Mouse (Mus musculus): Measurements from ENCODE around the gene Dok3. TPM values are rescaled to one million over a fixed set of nuclear protein-coding genes. Genes with fewer than 3 reads are reported as not detected.

The Dok3 gene
- polyA plus RNA-seq (2014; fragmentation: Illumina TruSeq; extraction: RNeasy Lipid Tissue Mini Kit (QIAGEN cat#74804); ENCODE audit: low read depth, low replicate concordance) = 2.6 TPM

DNA sequence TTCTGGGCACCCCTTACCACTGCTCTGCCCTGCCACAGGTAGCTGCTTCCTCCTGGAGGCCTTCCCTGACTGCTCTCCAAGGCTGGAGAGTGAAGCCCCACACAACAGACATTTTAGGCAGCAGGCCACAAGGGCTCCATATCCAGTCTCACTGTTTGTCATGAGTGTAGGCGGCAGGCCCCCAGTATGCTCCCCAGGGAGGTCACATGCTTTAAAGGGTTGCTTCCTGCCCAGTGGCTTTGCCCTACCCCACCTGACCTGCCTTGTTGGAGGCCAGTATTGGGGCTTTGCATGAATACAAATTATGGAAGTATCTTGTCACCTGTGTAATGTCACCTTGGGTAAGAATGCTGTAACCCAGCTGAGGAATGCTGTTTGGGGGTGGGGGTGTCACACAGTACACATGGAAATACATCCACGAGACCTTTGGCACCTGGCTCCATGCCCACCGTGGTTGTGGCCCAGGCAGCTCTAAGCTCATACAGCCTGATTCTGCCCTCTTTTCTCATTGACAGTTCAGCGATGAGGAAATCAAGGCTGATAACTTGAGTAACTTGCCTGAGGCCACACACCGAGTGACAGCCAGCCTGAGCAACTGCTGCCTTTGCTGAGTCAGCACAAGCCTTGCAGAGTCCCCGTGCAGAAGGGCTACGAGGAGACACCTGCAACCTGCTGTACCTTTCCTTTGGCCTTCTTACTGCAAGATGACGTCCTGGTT is at the start of gene Dok3:
Gene Dok3, minus strand, starts transcription at position 99 of the 718 bp plus-strand sequence.

DNA sequence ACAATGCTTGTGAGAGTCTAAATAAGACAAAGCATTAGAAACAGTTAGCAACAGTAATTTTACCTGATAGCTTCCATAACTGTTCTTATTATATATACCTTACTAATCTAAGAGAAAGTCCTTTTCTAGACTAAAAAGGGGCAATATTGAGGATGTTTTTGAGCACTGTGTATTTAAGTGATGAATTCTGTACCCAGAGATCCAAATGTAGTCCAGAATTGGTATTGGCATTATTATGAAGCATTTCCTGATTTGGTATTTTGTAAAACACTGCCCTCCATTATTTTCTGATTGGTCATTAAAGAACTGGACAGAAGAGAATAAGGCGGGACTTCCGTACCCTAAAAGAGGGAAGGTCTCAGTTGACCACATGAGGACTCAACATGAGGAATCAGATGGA is 44.3 kb upstream of the Dok3 start, which contains the start of gene Tmed9:
Gene Tmed9, plus strand, starts transcription at position 301 of the 400 bp plus-strand sequence.

DNA sequence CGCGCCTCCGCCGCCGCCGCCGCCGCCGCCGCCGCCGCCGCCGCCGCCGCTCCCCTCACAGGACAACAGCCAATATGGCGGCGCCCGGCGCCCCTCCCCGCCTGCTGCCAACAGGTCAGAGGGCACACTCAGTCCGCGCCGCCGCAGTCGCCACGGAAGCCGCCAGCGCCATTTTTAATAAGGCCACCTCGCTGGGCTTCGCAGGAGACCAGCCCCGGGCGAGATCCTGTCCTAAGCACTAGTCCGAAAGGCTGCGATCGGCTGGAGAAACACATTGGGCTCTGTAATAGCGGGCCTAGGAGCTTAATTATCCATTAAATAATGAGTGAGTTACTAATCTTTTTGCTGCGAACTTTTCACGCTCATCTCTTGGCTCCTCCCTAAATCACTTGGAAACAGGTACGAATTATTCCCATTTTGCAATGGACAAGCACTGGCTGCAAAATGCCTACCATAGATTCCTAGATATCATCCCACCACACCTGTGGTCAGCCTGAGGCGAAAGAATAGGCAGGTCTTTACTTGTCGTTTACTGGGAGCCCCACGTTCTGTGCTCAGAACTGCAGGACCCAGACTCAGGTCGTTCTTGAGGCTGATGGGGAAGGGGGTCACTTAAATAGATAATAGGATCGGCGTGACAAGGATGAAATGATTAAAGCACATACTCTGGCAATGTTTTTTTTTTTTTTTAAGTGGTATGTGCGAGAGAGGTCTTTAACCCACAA is 42.1 kb upstream of the Dok3 start, which contains the start of gene Fam193b:
Gene Fam193b, minus strand, starts transcription at position 94 of the 725 bp plus-strand sequence.

DNA sequence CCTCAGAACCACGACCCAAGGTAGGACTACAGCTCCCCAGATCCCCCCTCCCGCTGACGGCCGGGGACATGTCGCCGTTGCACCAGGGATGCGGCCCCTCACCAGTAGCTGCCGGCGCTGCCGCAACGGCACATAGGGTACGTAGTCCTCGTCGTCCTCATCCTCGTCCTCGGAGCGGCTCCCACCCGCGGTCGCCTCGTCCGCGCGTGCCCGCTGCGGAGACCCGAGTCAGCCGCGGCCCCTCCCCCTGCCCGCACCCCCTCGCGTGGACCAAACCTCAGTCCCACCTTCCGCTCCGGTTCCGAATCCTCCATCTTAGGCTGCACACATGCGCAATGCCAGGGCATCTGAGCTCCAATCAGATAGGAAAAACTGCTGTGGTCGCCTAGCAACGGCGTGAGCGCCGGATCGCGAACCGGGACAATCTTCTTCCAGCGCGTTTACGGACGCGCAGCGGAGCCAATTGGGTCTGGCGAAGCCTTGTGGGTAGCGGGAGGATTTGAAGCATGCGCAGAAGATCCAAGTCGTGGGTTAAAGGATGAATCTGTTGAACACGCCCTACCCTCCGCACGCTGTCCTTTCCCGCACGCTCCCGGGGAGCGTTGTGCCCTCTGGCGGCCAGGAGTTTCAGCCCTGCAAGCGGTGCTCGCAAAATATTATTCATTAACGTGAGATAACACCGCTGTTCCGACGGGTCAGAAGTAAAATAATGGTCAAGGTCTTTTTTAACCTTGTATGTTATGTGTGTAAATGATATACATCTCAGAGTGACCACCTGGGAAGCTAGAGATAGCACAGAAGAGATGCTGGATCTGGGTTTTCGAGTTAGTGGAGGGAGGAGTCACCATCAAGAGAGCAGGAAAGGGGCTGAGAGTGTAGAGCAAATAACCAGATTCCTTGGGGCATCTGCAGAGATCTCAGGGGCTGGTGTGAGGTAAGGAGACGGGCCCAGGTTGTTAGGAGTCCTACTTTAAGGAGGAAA is 7.4 kb upstream of the Dok3 start, which contains the start of gene Ddx41:
Gene Ddx41, minus strand, starts transcription at position 465 of the 982 bp plus-strand sequence.

DNA sequence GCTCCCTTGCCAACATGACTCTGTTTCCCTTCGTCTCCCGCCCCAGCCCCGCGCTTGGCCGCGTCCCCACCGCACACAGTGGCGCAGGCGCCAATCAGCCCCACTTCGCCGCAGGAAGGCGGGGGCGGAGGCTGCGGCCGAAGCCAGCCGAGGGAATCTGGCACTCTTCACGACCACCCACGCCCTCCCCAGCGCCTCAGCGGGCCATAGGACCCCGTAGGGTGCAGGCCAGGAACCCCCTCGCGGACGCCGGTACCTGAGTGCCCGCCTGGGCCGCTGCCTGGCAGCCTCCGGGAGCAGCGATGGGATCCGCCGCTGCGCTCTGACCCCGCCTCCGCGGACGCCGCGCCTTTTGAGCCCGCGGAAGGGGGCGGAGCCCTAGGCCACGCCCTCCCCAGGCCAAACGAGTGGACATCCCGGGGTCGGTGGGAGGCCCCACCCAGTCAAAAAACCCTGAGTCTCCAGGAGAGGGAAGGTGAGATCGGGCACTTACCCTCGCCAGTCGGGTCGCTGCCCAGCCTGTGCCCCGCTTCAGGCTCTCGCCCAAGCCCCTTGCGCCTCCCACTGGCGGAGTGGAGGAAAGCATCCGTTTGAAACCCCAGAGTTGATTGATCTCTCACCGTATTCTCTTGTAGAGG is 15.9 kb downstream of the Dok3 start, which contains the start of gene Pdlim7:
Gene Pdlim7, minus strand, starts transcription at position 566 of the 638 bp plus-strand sequence.

DNA sequence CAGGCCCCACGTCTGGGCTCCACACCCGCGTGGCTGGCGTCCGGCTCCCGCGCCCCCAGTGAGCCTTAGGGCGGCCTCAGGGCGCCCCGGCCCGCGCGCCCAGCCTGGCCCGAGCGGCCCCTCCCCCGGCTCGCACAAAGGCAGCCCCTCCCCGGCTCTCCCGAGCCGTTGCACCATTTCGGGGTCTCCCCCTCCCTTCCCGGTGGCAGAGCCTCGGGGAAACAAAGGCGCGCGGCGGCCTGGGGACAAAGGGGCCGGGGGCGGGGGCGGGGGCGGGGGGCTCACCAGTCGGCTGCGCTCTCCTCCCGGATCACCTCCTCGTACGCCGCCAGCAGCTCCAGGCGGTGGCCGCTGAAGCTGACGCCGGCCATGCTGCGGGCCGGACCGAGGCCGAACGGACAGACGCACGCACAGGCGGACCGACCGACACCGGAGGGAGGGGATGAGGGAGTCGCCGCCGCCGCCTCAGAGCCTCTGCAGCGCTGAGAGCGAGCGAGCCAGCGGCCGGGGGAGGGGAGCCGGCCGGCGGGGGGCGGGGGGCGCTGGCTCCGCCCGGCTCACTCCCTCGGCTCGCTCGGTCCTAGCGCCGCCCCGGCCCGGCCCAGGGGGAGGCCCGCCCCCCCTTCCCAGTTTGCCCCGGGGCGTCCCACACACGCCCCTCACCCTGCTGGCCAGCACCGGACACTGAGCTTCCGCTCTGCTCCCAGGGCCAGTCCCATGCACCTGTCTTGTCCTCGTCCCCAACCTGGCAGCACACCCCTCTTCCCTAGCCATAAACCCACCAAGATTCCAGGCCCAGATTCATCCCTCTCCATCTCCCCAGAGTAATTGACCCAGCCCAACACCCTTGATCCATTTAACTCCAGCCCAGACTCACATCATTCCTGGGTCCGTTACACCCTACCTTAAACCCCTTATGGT is 41.3 kb downstream of the Dok3 start, which contains the start of gene Dbn1:
Gene Dbn1, minus strand, starts transcription at position 534 of the 921 bp plus-strand sequence.

Other genes starting within 250 kb of the Dok3 start
- gene Prelid1, start 208.8 kb downstream of the Dok3 start, polyA plus RNA-seq (2014; fragmentation: Illumina TruSeq; extraction: RNeasy Lipid Tissue Mini Kit (QIAGEN cat#74804); ENCODE audit: low read depth, low replicate concordance) = 35.7 TPM
- 62.0 TPM for gene Rab24, start 207.3 kb downstream of the Dok3 start, polyA plus RNA-seq (2014; fragmentation: Illumina TruSeq; extraction: RNeasy Lipid Tissue Mini Kit (QIAGEN cat#74804); ENCODE audit: low read depth, low replicate concordance)
- not detected for gene Mxd3, start 199.5 kb downstream of the Dok3 start, polyA plus RNA-seq (2014; fragmentation: Illumina TruSeq; extraction: RNeasy Lipid Tissue Mini Kit (QIAGEN cat#74804); ENCODE audit: low read depth, low replicate concordance)
- 50.8 TPM for gene Lman2, start 166.5 kb downstream of the Dok3 start, polyA plus RNA-seq (2014; fragmentation: Illumina TruSeq; extraction: RNeasy Lipid Tissue Mini Kit (QIAGEN cat#74804); ENCODE audit: low read depth, low replicate concordance)
- gene Rgs14, start 159.6 kb downstream of the Dok3 start, polyA plus RNA-seq (2014; fragmentation: Illumina TruSeq; extraction: RNeasy Lipid Tissue Mini Kit (QIAGEN cat#74804); ENCODE audit: low read depth, low replicate concordance) = 0.58 TPM
- gene Slc34a1, start 131.1 kb downstream of the Dok3 start, polyA plus RNA-seq (2014; fragmentation: Illumina TruSeq; extraction: RNeasy Lipid Tissue Mini Kit (QIAGEN cat#74804); ENCODE audit: low read depth, low replicate concordance) = not detected
- not detected for gene Pfn3, start 114.1 kb downstream of the Dok3 start, polyA plus RNA-seq (2014; fragmentation: Illumina TruSeq; extraction: RNeasy Lipid Tissue Mini Kit (QIAGEN cat#74804); ENCODE audit: low read depth, low replicate concordance)
- not detected for gene F12, start 102.5 kb downstream of the Dok3 start, polyA plus RNA-seq (2014; fragmentation: Illumina TruSeq; extraction: RNeasy Lipid Tissue Mini Kit (QIAGEN cat#74804); ENCODE audit: low read depth, low replicate concordance)
- 19.9 TPM for gene Grk6, start 84.2 kb downstream of the Dok3 start, polyA plus RNA-seq (2014; fragmentation: Illumina TruSeq; extraction: RNeasy Lipid Tissue Mini Kit (QIAGEN cat#74804); ENCODE audit: low read depth, low replicate concordance)
- gene Prr7, start 65.0 kb downstream of the Dok3 start, polyA plus RNA-seq (2014; fragmentation: Illumina TruSeq; extraction: RNeasy Lipid Tissue Mini Kit (QIAGEN cat#74804); ENCODE audit: low read depth, low replicate concordance) = not detected
- gene Dbn1, start 41.2 kb downstream of the Dok3 start, polyA plus RNA-seq (2014; fragmentation: Illumina TruSeq; extraction: RNeasy Lipid Tissue Mini Kit (QIAGEN cat#74804); ENCODE audit: low read depth, low replicate concordance) = 7.0 TPM
- 65.4 TPM for gene Pdlim7, start 15.6 kb downstream of the Dok3 start, polyA plus RNA-seq (2014; fragmentation: Illumina TruSeq; extraction: RNeasy Lipid Tissue Mini Kit (QIAGEN cat#74804); ENCODE audit: low read depth, low replicate concordance)
- gene Ddx41, start 7.4 kb upstream of the Dok3 start, polyA plus RNA-seq (2014; fragmentation: Illumina TruSeq; extraction: RNeasy Lipid Tissue Mini Kit (QIAGEN cat#74804); ENCODE audit: low read depth, low replicate concordance) = 15.0 TPM
- 48.4 TPM for gene Fam193b, start 41.8 kb upstream of the Dok3 start, polyA plus RNA-seq (2014; fragmentation: Illumina TruSeq; extraction: RNeasy Lipid Tissue Mini Kit (QIAGEN cat#74804); ENCODE audit: low read depth, low replicate concordance)
- gene Tmed9, start 44.4 kb upstream of the Dok3 start, polyA plus RNA-seq (2014; fragmentation: Illumina TruSeq; extraction: RNeasy Lipid Tissue Mini Kit (QIAGEN cat#74804); ENCODE audit: low read depth, low replicate concordance) = 97.7 TPM
- gene B4galt7, start 70.6 kb upstream of the Dok3 start, polyA plus RNA-seq (2014; fragmentation: Illumina TruSeq; extraction: RNeasy Lipid Tissue Mini Kit (QIAGEN cat#74804); ENCODE audit: low read depth, low replicate concordance) = 10.3 TPM
- gene Caml, start 93.7 kb upstream of the Dok3 start, polyA plus RNA-seq (2014; fragmentation: Illumina TruSeq; extraction: RNeasy Lipid Tissue Mini Kit (QIAGEN cat#74804); ENCODE audit: low read depth, low replicate concordance) = 17.0 TPM
- gene Ddx46, start 105.7 kb upstream of the Dok3 start, polyA plus RNA-seq (2014; fragmentation: Illumina TruSeq; extraction: RNeasy Lipid Tissue Mini Kit (QIAGEN cat#74804); ENCODE audit: low read depth, low replicate concordance) = 25.7 TPM
- 44.1 TPM for gene B230219D22Rik, start 163.8 kb upstream of the Dok3 start, polyA plus RNA-seq (2014; fragmentation: Illumina TruSeq; extraction: RNeasy Lipid Tissue Mini Kit (QIAGEN cat#74804); ENCODE audit: low read depth, low replicate concordance)
- 61.0 TPM for gene Txndc15, start 185.4 kb upstream of the Dok3 start, polyA plus RNA-seq (2014; fragmentation: Illumina TruSeq; extraction: RNeasy Lipid Tissue Mini Kit (QIAGEN cat#74804); ENCODE audit: low read depth, low replicate concordance)
- gene Pcbd2, start 198.1 kb upstream of the Dok3 start, polyA plus RNA-seq (2014; fragmentation: Illumina TruSeq; extraction: RNeasy Lipid Tissue Mini Kit (QIAGEN cat#74804); ENCODE audit: low read depth, low replicate concordance) = 29.5 TPM